In genomic region chr1:37288181-37288935, GRCm38 (mm10) we compare ENCODE assay signal across 10 mouse cellular contexts. TPM values are rescaled to one million over a fixed set of nuclear protein-coding genes. Genes with fewer than 3 reads are reported as not detected.
DNase-seq lines count a peak whose midpoint lies in the region; ATAC-seq and TF ChIP-seq lines count a peak whose summit lies in the region.
"Had no signal": no experiment of that assay in that cellular context is flagged by ENCODE, and none has a peak within 500 bp of the region (broad histone marks: within the 10 kb centered on the region; RNA-seq: fewer than 3 reads in every experiment).

No protein-coding gene starts in this region.

- ATAC-seq in hindbrain, embryonic 11.5 days (ENCODE audit: low FRiP score), result no peak
- ATAC-seq in hindbrain, embryonic 12.5 days (ENCODE audit: low FRiP score), result no peak
- ATAC-seq in embryonic facial prominence, embryonic 11.5 days (replicated peaks; ENCODE audit: insufficient number of reproducible peaks, low FRiP score, low TSS enrichment, low read depth), result no peak

- no peaks in the 10 kb centered on the region for H3K4me1 ChIP-seq in hindbrain, embryonic 11.5 days (replicated peaks; ENCODE audit: control insufficient read depth, insufficient read depth, low read length)
- 0 out of 2 replicates have a peak, but pooled peaks cover 2% of the 10 kb centered on the region for H3K4me1 ChIP-seq in hindbrain, embryonic 12.5 days
- H3K4me1 ChIP-seq in embryonic facial prominence, embryonic 11.5 days (ENCODE audit: control insufficient read depth, insufficient read depth, low read length), result no peaks in the 10 kb centered on the region
- no peaks in the 10 kb centered on the region for H3K4me1 ChIP-seq in heart, adult 2 months (ENCODE audit: control insufficient read depth, insufficient read depth, low read length)
- H3K4me1 ChIP-seq: heart, embryonic 13.5 days; limb, embryonic 13.5 days had no signal

- no peak overlapping the region for H3K4me3 ChIP-seq in hindbrain, embryonic 11.5 days (ENCODE audit: low read depth, low read length)
- H3K4me3 ChIP-seq in hindbrain, embryonic 12.5 days, result no peak overlapping the region
- no peak overlapping the region for H3K4me3 ChIP-seq in embryonic facial prominence, embryonic 11.5 days (ENCODE audit: low read depth, low read length)
- no peak overlapping the region for H3K4me3 ChIP-seq in heart, adult 2 months
- H3K4me3 ChIP-seq: heart, embryonic 13.5 days; limb, embryonic 13.5 days had no signal

- intact Hi-C loops in heart, adult 2 months (cut with DNase I), result no loop called here
- intact Hi-C loops in heart, postnatal 10 days (cut with DNase I), result no loop called here

- H3K9me3 ChIP-seq in hindbrain, embryonic 11.5 days (ENCODE audit: control insufficient read depth, low read length), result no peaks in the 10 kb centered on the region
- no peaks in the 10 kb centered on the region for H3K9me3 ChIP-seq in hindbrain, embryonic 12.5 days (replicated peaks)
- no peaks in the 10 kb centered on the region for H3K9me3 ChIP-seq in embryonic facial prominence, embryonic 11.5 days (replicated peaks; ENCODE audit: control insufficient read depth, low read length)
- H3K9me3 ChIP-seq: limb, embryonic 13.5 days had no signal

- no peak for TF ChIP-seq CTCF in heart, adult 2 months (IDR thresholded peaks at IDR 0.05)

- WGBS in hindbrain, embryonic 11.5 days, result 72% methylated on average over 10 of the region's 11 CpGs
- 66% methylated on average over 11 of the region's 11 CpGs for WGBS in hindbrain, embryonic 12.5 days
- 79% methylated on average over 11 of the region's 11 CpGs for WGBS in embryonic facial prominence, embryonic 11.5 days
- WGBS in heart, adult 2 months, result 79% methylated on average over 11 of the region's 11 CpGs

- no peaks in the 10 kb centered on the region for H3K79me2 ChIP-seq in heart, adult 2 months (replicated peaks; ENCODE audit: control insufficient read depth, insufficient read depth, low read length)

- no peak for TF ChIP-seq POLR2A in heart, adult 2 months (IDR thresholded peaks at IDR 0.05; ENCODE audit: insufficient read depth, low read depth, low read length)

- no peak overlapping the region for H3K9ac ChIP-seq in hindbrain, embryonic 11.5 days (ENCODE audit: low read depth, low read length)
- H3K9ac ChIP-seq in hindbrain, embryonic 12.5 days, result no peak overlapping the region
- H3K9ac ChIP-seq in embryonic facial prominence, embryonic 11.5 days (replicated peaks; ENCODE audit: low read length), result no peak overlapping the region
- no peak overlapping the region for H3K9ac ChIP-seq in heart, adult 2 months (ENCODE audit: low read depth, low read length)
- H3K9ac ChIP-seq: heart, embryonic 13.5 days; limb, embryonic 13.5 days had no signal

- no peaks in the 10 kb centered on the region for H3K36me3 ChIP-seq in hindbrain, embryonic 11.5 days (ENCODE audit: control insufficient read depth, insufficient read depth, low read length)
- H3K36me3 ChIP-seq in hindbrain, embryonic 12.5 days, result no peaks in the 10 kb centered on the region
- no peaks in the 10 kb centered on the region for H3K36me3 ChIP-seq in embryonic facial prominence, embryonic 11.5 days (replicated peaks; ENCODE audit: control insufficient read depth, insufficient read depth, low read depth, low read length)
- H3K36me3 ChIP-seq in heart, adult 2 months (ENCODE audit: control insufficient read depth, insufficient read depth, low read length), result no peaks in the 10 kb centered on the region
- H3K36me3 ChIP-seq: heart, embryonic 13.5 days; limb, embryonic 13.5 days had no signal

- no peak overlapping the region for H3K4me2 ChIP-seq in hindbrain, embryonic 11.5 days (replicated peaks; ENCODE audit: low read depth, low read length)
- no peak overlapping the region for H3K4me2 ChIP-seq in hindbrain, embryonic 12.5 days (replicated peaks)
- no peak overlapping the region for H3K4me2 ChIP-seq in embryonic facial prominence, embryonic 11.5 days (ENCODE audit: low read depth, low read length)
- H3K4me2 ChIP-seq: heart, embryonic 13.5 days; limb, embryonic 13.5 days had no signal

- DNase-seq in hindbrain, embryonic 11.5 days (ENCODE audit: low spot score), result peak; percentile 26
- DNase-seq in embryonic facial prominence, embryonic 11.5 days (ENCODE audit: low spot score), result peak; percentile 29
- peak; percentile 37 for DNase-seq in left cerebral cortex, adult 11 months (ENCODE audit: low spot score)
- DNase-seq in right cerebral cortex, postnatal 25 days, result peak; percentile 69
- DNase-seq in heart, adult 2 months, result no peak
- no peak for DNase-seq in heart, postnatal 10 days
- no peak for DNase-seq in urinary bladder, adult 2 months (ENCODE audit: low spot score)

- H3K27ac ChIP-seq in hindbrain, embryonic 11.5 days (ENCODE audit: low read depth, low read length), result no peak overlapping the region
- H3K27ac ChIP-seq in hindbrain, embryonic 12.5 days, result no peak overlapping the region
- no peak overlapping the region for H3K27ac ChIP-seq in embryonic facial prominence, embryonic 11.5 days (replicated peaks; ENCODE audit: low read depth, low read length)
- H3K27ac ChIP-seq in heart, adult 2 months, result no peak overlapping the region
- H3K27ac ChIP-seq: heart, embryonic 13.5 days; limb, embryonic 13.5 days had no signal

- H3K27me3 ChIP-seq in hindbrain, embryonic 11.5 days (ENCODE audit: control insufficient read depth, insufficient read depth, low read length), result no peaks in the 10 kb centered on the region
- no peaks in the 10 kb centered on the region for H3K27me3 ChIP-seq in hindbrain, embryonic 12.5 days
- no peaks in the 10 kb centered on the region for H3K27me3 ChIP-seq in embryonic facial prominence, embryonic 11.5 days (ENCODE audit: control insufficient read depth, insufficient read depth, low read length)
- no peaks in the 10 kb centered on the region for H3K27me3 ChIP-seq in heart, adult 2 months (ENCODE audit: control insufficient read depth, insufficient read depth, low read length)
- H3K27me3 ChIP-seq: heart, embryonic 13.5 days; limb, embryonic 13.5 days had no signal

- no peak for TF ChIP-seq EP300 in heart, adult 2 months (IDR thresholded peaks at IDR 0.05; ENCODE audit: insufficient read depth, low read depth, low read length)

RNA-seq across cellular contexts. Expression of gene Inpp4a, which starts 11.3 kb away (rescaled TPM):
- 22.2 and 27.2 TPM in 2 replicates for polyA plus RNA-seq in hindbrain, embryonic 11.5 days (2014; fragmentation: Nextera tagmentation; extraction: Ambion mirVana)
- 33.7 and 36.1 TPM in 2 replicates for polyA plus RNA-seq in hindbrain, embryonic 12.5 days (2016; fragmentation: Nextera tagmentation; extraction: Ambion mirVana)
- 13.8 and 14.3 TPM in 2 replicates for polyA plus RNA-seq in embryonic facial prominence, embryonic 11.5 days (2014; fragmentation: Nextera tagmentation; extraction: Ambion mirVana)
- 10 to 100 TPM; 18.9 to 19.2 TPM for total RNA-seq in heart, adult 2 months (2021)
- polyA plus RNA-seq in heart, adult 2 months (2012; rRNA removed), result 10.3 and 14.3 TPM in 2 replicates
- 10 to 100 TPM; 17.3 to 18.6 TPM for total RNA-seq in heart, postnatal 10 days (2021)
- 27.8 and 33.7 TPM in 2 replicates for polyA plus RNA-seq in urinary bladder, adult 2 months (2012; rRNA removed)

Comparison
In these comparisons a context has a peak if more than half of its experiments do, and no peak if none do; other contexts are left out.
1. DNase-seq: peak in hindbrain, embryonic 11.5 days (single experiment), embryonic facial prominence, embryonic 11.5 days (single experiment), left cerebral cortex, adult 11 months (single experiment) and right cerebral cortex, postnatal 25 days (single experiment); none in heart, adult 2 months (0 of 2), heart, postnatal 10 days (0 of 2) and urinary bladder, adult 2 months (single experiment).